Mouse (Mus musculus) naive thymus-derived CD4-positive, alpha-beta T cell, adult 2 months (primary cell): ENCODE results near the gene Man2a2.

Source experiments
- DNase-seq: peaks from one replicate; pipeline ENCODE4 v3.0.0-alpha.2; 2011; ENCODE audit warnings: low read depth

The Man2a2 gene

GRCm38 (mm10) chr7:80369967-80370431, 1.2 kb downstream of the Man2a2 start:
- peak; percentile 70 for DNase-seq

GRCm38 (mm10) chr7:80369461-80369860, 1.7 kb downstream of the Man2a2 start:
- DNase-seq, result no peak

- DNase-seq, result peak; percentile 84
Observed at GRCm38 (mm10) chr7:80368635-80369421, 2.3 kb downstream of the Man2a2 start.

- no peak for DNase-seq
Observed at GRCm38 (mm10) chr7:80368009-80368408, 3.2 kb downstream of the Man2a2 start.

GRCm38 (mm10) chr7:80367232-80367631, 3.9 kb downstream of the Man2a2 start:
- DNase-seq, result no peak

- no peak for DNase-seq
Observed at GRCm38 (mm10) chr7:80365759-80366158, 5.4 kb downstream of the Man2a2 start.

- DNase-seq, result no peak
Observed at GRCm38 (mm10) chr7:80360435-80360834, 10.7 kb downstream of the Man2a2 start.

- DNase-seq, result no peak
Observed at GRCm38 (mm10) chr7:80358039-80358438, 13.1 kb downstream of the Man2a2 start.

GRCm38 (mm10) chr7:80357156-80357555, 14.0 kb downstream of the Man2a2 start:
- DNase-seq, result no peak

- DNase-seq, result no peak
Observed at GRCm38 (mm10) chr7:80356351-80356750, 14.8 kb downstream of the Man2a2 start.

- DNase-seq, result no peak
Observed at GRCm38 (mm10) chr7:80352920-80353319, 18.3 kb downstream of the Man2a2 start.

- DNase-seq, result no peak
Observed at GRCm38 (mm10) chr7:80350808-80351207, 20.4 kb downstream of the Man2a2 start.

- no peak for DNase-seq
Observed at GRCm38 (mm10) chr7:80347670-80348586, 23.2 kb downstream of the Man2a2 start.

- no peak for DNase-seq
Observed at GRCm38 (mm10) chr7:80346830-80347229, 24.3 kb downstream of the Man2a2 start.

- no peak for DNase-seq
Observed at GRCm38 (mm10) chr7:80346173-80346572, 25.0 kb downstream of the Man2a2 start.

- no peak for DNase-seq
Observed at GRCm38 (mm10) chr7:80343270-80344018, 27.7 kb downstream of the Man2a2 start.

- peak; percentile 99 for DNase-seq
Observed at GRCm38 (mm10) chr7:80342858-80343257, 28.3 kb downstream of the Man2a2 start, which contains the start of gene Hddc3. Gene Hddc3 (plus strand): TSS chr7:80343104.

- DNase-seq, result no peak
Observed at GRCm38 (mm10) chr7:80341793-80342192, 29.4 kb downstream of the Man2a2 start.

GRCm38 (mm10) chr7:80340793-80341192, 30.4 kb downstream of the Man2a2 start, which contains the start of gene Unc45a:
Gene Unc45a (minus strand): TSS chr7:80341005.
- DNase-seq, result peak; percentile 88

- DNase-seq, result peak; percentile 99
Observed at GRCm38 (mm10) chr7:80339793-80340628, 31.2 kb downstream of the Man2a2 start.

- peak; percentile 63 for DNase-seq
Observed at GRCm38 (mm10) chr7:80339371-80339770, 31.8 kb downstream of the Man2a2 start.
